ENCODE assay signal across 8 mouse cellular contexts in genomic region chr1:91540271-91540826, GRCm38 (mm10). TPM values are rescaled to one million over a fixed set of nuclear protein-coding genes. Genes with fewer than 3 reads are reported as not detected.
DNase-seq lines count a peak whose midpoint lies in the region; ATAC-seq lines count a peak whose summit lies in the region.

Gene Asb1, plus strand, starts transcription at chr1:91540544.

- DNase-seq in CD4-positive, CD25-positive, alpha-beta regulatory T cell, adult 2 months (ENCODE audit: low read depth, low spot score): peak; percentile 93
- peak; percentile 36 for DNase-seq in fat pad, adult 2 months (ENCODE audit: extremely low read depth, low read depth, low spot score)
- DNase-seq in kidney, postnatal 10 days: peak; percentile 96
- DNase-seq in natural killer cell, adult 2 months (ENCODE audit: low spot score in 2 of 2): peak; percentile 96 to 98

- WGBS in heart, embryonic 13.5 days: under 1% methylated on average over 41 of the region's 41 CpGs
- WGBS in liver, embryonic 12.5 days (ENCODE audit: insufficient replicate concordance): under 1% methylated on average over 41 of the region's 41 CpGs
- under 1% methylated on average over 41 of the region's 41 CpGs for WGBS in stomach, embryonic 15.5 days

- peak; percentile 91 for ATAC-seq in heart, embryonic 13.5 days (ENCODE audit: extremely low read depth, insufficient number of reproducible peaks, low FRiP score, low TSS enrichment)
- ATAC-seq in liver, embryonic 12.5 days: peak; percentile 90
- peak; percentile 95 for ATAC-seq in stomach, embryonic 15.5 days (ENCODE audit: insufficient read depth, low FRiP score, low read depth)

- H3K27me3 ChIP-seq in heart, embryonic 13.5 days (replicated peaks): peaks cover 31% of the 10 kb centered on the region
- no peaks in the 10 kb centered on the region for H3K27me3 ChIP-seq in liver, embryonic 12.5 days (replicated peaks)
- H3K27me3 ChIP-seq in stomach, embryonic 15.5 days (replicated peaks): 0 out of 2 replicates have a peak, but pooled peaks cover 7% of the 10 kb centered on the region

- peak within 1 kb of the TSS; percentile 92 for H3K9ac ChIP-seq in heart, embryonic 13.5 days
- peak within 1 kb of the TSS; percentile 91 for H3K9ac ChIP-seq in liver, embryonic 12.5 days
- peak within 1 kb of the TSS; percentile 64 for H3K9ac ChIP-seq in stomach, embryonic 15.5 days

- H3K4me2 ChIP-seq in heart, embryonic 13.5 days: peak within 1 kb of the TSS; percentile 94
- peak within 1 kb of the TSS; percentile 99 for H3K4me2 ChIP-seq in liver, embryonic 12.5 days
- peak within 1 kb of the TSS; percentile 86 for H3K4me2 ChIP-seq in stomach, embryonic 15.5 days

- H3K4me1 ChIP-seq in brown adipose tissue, adult 24 weeks (ENCODE audit: control insufficient read depth, insufficient read depth, insufficient read length, low read length): peaks cover 2% of the 10 kb centered on the region; the same call in 1 of the 2 replicates
- H3K4me1 ChIP-seq in heart, embryonic 13.5 days: peaks cover 26% of the 10 kb centered on the region
- peaks cover 88% of the 10 kb centered on the region for H3K4me1 ChIP-seq in liver, embryonic 12.5 days
- H3K4me1 ChIP-seq in stomach, embryonic 15.5 days: peaks cover 17% of the 10 kb centered on the region

- no peaks in the 10 kb centered on the region for H3K9me3 ChIP-seq in heart, embryonic 13.5 days
- no peaks in the 10 kb centered on the region for H3K9me3 ChIP-seq in liver, embryonic 12.5 days (replicated peaks)
- H3K9me3 ChIP-seq in stomach, embryonic 15.5 days: no peaks in the 10 kb centered on the region

- H3K36me3 ChIP-seq in heart, embryonic 13.5 days: peaks cover 14% of the 10 kb centered on the region
- H3K36me3 ChIP-seq in liver, embryonic 12.5 days: peaks cover 14% of the 10 kb centered on the region
- 0 out of 2 replicates have a peak, but pooled peaks cover 2% of the 10 kb centered on the region for H3K36me3 ChIP-seq in stomach, embryonic 15.5 days

- no peak within 1 kb of the TSS for H3K27ac ChIP-seq in brown adipose tissue, adult 24 weeks (replicated peaks; ENCODE audit: low read depth, low read length)
- H3K27ac ChIP-seq in heart, embryonic 13.5 days (replicated peaks): peak within 1 kb of the TSS; percentile 75
- H3K27ac ChIP-seq in liver, embryonic 12.5 days: peak within 1 kb of the TSS; percentile 99
- peak within 1 kb of the TSS; percentile 44; the same call in 1 of the 2 replicates for H3K27ac ChIP-seq in stomach, embryonic 15.5 days

- peak within 1 kb of the TSS; percentile 81 for H3K4me3 ChIP-seq in brown adipose tissue, adult 24 weeks (ENCODE audit: insufficient read depth, low read depth, low read length)
- peak within 1 kb of the TSS; percentile 80 for H3K4me3 ChIP-seq in heart, embryonic 13.5 days
- H3K4me3 ChIP-seq in liver, embryonic 12.5 days: peak within 1 kb of the TSS; percentile 95
- H3K4me3 ChIP-seq in stomach, embryonic 15.5 days (replicated peaks): peak within 1 kb of the TSS; percentile 89

RNA-seq across cellular contexts. Expression of gene Asb1, which starts in this region (rescaled TPM):
- 3.4 and 5.0 TPM in 2 replicates for polyA plus RNA-seq in brown adipose tissue, adult 24 weeks (2012; ENCODE audit: insufficient read depth, insufficient read length, missing spikeins)
- polyA plus RNA-seq in heart, embryonic 13.5 days (2015; fragmentation: Nextera tagmentation; extraction: Ambion mirVana): 5.3 and 5.5 TPM in 2 replicates
- 20.2 and 20.9 TPM in 2 replicates for polyA plus RNA-seq in liver, embryonic 12.5 days (2016; fragmentation: Nextera tagmentation; extraction: Ambion mirVana)
- 4.3 and 6.3 TPM in 2 replicates for polyA plus RNA-seq in stomach, embryonic 15.5 days (2015; fragmentation: Nextera tagmentation; extraction: Ambion mirVana)

Comparison
In these comparisons a context has a peak if more than half of its experiments do, and no peak if none do; other contexts are left out.
1. DNase-seq: peak in every context shown above with its lines; median percentile 97 in natural killer cell, adult 2 months; 96 in kidney, postnatal 10 days; 93 in CD4-positive, CD25-positive, alpha-beta regulatory T cell, adult 2 months; 36 in fat pad, adult 2 months.